Mouse (Mus musculus) spleen, postnatal 4 days (tissue): ENCODE measurements around the gene Edem3.
"Not testable (repeated sequence)": the region's sequence is repeated elsewhere in the genome, so short reads cannot be mapped to it uniquely, and the experiment has no call there.

Source experiments
- DNase-seq, 2 experiments: peaks; one replicate each; pipeline ENCODE4 v3.0.0; 2022; ENCODE audit warnings: low spot score in 2 of 2

Gene Edem3

GRCm38 (mm10) chr1:151810628-151811421 is 55.7 kb downstream of the Edem3 start:
- no peak for DNase-seq

- DNase-seq = no peak
These were observed 56.3 kb downstream of the Edem3 start for GRCm38 (mm10) chr1:151811456-151811855.

- no peak for DNase-seq
These were observed 57.0 kb downstream of the Edem3 start for GRCm38 (mm10) chr1:151812004-151812712.

- no peak for DNase-seq
These were observed 60.9 kb downstream of the Edem3 start for GRCm38 (mm10) chr1:151816051-151816450.

GRCm38 (mm10) chr1:151819190-151819589 is 64.0 kb downstream of the Edem3 start:
- DNase-seq = no peak

- DNase-seq = peak; percentile 42 to 76
These were observed 65.3 kb downstream of the Edem3 start for GRCm38 (mm10) chr1:151820457-151820856.

- no peak for DNase-seq
These were observed 69.9 kb downstream of the Edem3 start for GRCm38 (mm10) chr1:151825065-151825464.

GRCm38 (mm10) chr1:151831791-151832190 is 76.6 kb downstream of the Edem3 start:
- no peak for DNase-seq

GRCm38 (mm10) chr1:151835261-151835660 is 80.1 kb downstream of the Edem3 start:
- DNase-seq = no peak

- not testable (repeated sequence) for DNase-seq
These were observed 85.2 kb downstream of the Edem3 start for GRCm38 (mm10) chr1:151840345-151840744.

- DNase-seq = no peak
These were observed 90.2 kb downstream of the Edem3 start for GRCm38 (mm10) chr1:151845252-151845832.

- DNase-seq = no peak
These were observed 91.0 kb downstream of the Edem3 start for GRCm38 (mm10) chr1:151845926-151846782.

GRCm38 (mm10) chr1:151848286-151848685 is 93.1 kb downstream of the Edem3 start:
- DNase-seq = no peak

GRCm38 (mm10) chr1:151849993-151850608 is 94.9 kb downstream of the Edem3 start:
- no peak for DNase-seq

- DNase-seq = no peak
These were observed 96.1 kb downstream of the Edem3 start for GRCm38 (mm10) chr1:151851051-151851848.

- no peak for DNase-seq
These were observed 96.8 kb downstream of the Edem3 start for GRCm38 (mm10) chr1:151851976-151852375.

GRCm38 (mm10) chr1:151855561-151855960 is 100.4 kb downstream of the Edem3 start:
- no peak for DNase-seq

- DNase-seq = no peak
These were observed 103.3 kb downstream of the Edem3 start for GRCm38 (mm10) chr1:151858474-151858873.

GRCm38 (mm10) chr1:151861334-151861995 is 106.3 kb downstream of the Edem3 start:
- DNase-seq = no peak

- no peak for DNase-seq
These were observed 106.9 kb downstream of the Edem3 start for GRCm38 (mm10) chr1:151862109-151862508.
